Mouse (Mus musculus): ENCODE results near the gene Psmb6. TPM values are rescaled to one million over a fixed set of nuclear protein-coding genes. Genes with fewer than 3 reads are reported as not detected.

The Psmb6 gene
- 201 and 213 TPM in 2 replicates for polyA plus RNA-seq (2012)

DNA sequence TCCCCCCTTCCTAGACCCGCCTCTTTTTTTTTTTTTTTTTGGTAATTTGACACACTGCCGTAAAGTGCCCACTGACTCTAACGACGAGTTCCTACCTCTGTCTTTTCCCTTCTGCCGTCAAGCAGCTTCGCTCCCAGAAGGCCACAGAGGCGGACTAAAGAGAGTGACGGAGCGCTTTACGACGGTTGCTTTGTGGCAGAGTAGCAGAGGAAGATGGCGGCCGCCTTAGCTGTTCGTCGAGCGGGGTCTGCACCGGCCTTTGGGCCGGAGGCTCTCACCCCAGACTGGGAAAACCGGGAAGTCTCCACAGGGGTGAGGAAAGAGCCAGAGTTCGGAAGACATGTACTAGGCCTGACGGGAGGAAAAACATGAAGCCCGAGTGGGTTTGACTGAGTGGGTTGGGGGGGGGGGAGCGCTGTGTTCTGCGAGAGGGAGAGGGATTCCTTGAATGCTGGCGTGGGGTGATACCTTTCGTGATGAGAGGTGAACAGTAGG is at the start of gene Psmb6:
Psmb6 (plus strand) TSS at position 184 of the 495 bp plus-strand sequence.
- no peak for TF ChIP-seq GATA1 (IDR thresholded peaks at IDR 0.05; ENCODE audit: low read length)

DNA sequence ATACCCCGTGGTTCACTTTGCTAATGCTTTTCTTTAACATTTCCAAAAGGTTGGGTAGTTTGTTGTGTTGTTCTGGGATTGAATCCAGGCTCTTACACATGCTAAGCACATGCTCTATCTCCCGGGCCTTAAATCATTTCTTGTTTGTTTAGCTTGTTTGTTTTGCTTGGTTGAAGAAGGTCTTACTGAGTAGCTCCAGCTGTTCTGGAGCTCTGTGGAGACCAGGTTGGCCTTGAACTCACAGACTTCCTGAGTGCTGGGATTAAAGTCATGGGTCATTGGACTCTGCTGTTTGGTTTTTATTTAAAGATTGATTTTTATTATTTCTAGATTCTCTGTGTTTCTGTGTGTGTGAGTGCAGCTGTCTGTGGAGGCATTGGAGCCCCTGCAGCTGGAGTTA is 39.7 kb upstream of the Psmb6 start:
- TF ChIP-seq GATA1 (IDR thresholded peaks at IDR 0.05; ENCODE audit: low read length), result no peak

DNA sequence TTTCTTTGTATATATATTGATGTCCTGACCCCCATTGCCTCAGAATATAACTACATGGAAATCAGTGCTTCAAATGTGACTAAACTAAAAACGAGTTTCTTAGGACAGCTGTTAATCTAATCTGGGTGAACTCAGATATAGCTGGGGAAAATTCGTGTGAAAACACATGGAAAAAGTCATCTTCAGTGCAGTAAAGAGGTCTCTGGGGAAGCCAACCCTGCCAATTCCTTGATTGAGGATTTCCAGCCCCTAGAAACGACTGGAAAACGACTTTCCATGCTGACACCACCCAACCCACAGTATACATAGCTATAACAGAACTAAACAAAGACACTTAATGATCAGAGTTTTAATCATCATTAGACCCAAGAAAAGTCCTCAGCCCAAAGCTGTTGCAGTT is 37.4 kb upstream of the Psmb6 start:
- no peak for TF ChIP-seq GATA1 (IDR thresholded peaks at IDR 0.05; ENCODE audit: low read length)

DNA sequence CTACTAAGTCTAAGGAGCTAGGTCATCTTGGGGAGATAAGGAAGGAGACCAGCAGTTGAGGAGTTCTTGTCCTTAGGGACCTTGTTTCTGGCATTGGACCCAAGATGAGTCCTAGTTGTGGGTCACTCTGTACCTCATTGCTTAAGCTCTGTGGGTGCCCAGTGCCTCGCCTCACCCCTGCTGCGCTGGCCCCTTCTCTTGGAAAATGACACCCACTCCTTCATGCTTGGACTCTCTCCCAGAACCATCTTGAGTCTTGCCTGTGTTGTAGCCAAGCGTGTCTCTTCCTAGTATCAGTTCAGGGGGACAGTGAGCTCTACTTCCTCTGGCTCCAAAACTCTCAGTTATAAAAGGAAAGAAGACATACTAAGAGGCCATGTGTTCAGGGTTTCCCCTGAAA is 36.0 kb upstream of the Psmb6 start:
- TF ChIP-seq GATA1 (IDR thresholded peaks at IDR 0.05; ENCODE audit: low read length), result no peak

DNA sequence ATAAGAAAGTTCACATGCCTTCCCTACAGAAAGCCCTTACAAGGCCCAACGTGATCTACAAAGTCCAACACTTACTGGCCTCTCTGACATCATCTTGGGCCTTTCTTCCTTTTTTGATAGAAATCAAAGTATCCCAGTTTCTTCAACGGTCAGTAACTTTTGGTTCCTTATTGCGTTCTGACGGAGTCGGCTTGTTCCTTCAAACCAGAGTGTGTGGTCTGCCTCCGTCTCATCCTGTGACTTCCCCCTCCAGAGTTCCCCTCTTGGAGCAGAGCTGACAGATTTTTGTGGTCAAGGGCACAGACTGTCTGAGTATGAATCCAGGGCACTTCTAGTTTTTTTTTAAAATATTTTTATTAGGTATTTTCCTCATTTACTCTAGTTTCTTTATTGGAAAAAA is 35.5 kb upstream of the Psmb6 start:
- TF ChIP-seq GATA1 (IDR thresholded peaks at IDR 0.05; ENCODE audit: low read length), result no peak

DNA sequence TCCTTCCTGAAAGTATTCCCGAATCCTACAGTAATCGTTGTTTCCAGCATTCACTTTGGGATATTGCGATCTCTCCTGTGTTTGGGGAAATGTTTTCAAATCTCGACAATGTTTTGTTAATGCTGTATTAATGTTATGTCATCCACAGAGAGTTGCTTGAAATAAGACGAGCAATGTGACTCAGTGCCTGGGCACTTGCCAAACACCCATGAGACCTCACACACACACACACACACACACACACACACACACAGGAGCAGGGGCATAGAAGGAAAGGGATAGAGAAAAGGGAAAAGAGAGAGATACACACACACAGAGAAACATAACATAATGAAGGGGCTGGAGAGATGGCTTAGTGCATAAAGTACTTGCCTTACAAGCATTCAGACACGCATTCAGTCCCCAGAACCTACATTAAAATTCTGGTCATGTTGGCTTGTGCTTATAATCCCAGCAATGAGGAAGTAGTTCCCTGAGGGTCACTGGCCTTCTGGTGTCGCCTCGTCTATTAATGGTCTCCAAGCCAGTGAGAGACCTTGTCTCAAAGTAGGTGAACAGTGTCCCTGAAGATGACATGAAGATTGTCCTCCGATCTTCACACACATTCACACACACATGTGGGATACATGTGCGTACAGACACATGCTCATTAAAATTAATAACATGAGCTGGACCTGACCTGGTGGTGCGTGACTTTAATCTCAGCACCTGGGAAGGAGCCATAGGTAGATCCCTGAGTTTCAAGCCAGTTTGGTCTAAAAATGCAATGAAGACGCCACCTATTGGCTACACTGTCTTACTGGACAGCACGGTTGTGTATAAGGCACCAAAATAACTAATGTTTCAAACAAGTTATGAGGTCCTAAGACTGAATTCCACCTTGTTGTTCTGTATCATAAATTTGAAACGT is 25.3 kb upstream of the Psmb6 start:
- TF ChIP-seq GATA1 (IDR thresholded peaks at IDR 0.05; ENCODE audit: low read length), result no peak

DNA sequence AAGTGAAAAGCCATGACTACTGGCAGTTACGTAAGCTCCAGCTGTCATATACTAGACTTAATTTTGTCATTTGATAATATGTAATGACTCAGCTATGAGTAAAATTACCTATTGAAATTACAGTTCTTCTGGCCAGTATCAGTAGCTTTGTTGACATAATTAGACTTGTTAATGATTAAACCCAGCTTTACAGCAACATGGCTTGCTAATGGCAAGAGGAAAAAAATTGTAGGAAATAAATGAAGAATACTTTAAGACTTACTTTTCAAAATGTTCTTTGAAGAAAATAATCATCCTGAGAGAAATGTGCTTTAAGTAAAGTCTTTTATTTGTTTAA is 24.7 kb upstream of the Psmb6 start:
- no peak for TF ChIP-seq GATA1 (IDR thresholded peaks at IDR 0.05; ENCODE audit: low read length)

DNA sequence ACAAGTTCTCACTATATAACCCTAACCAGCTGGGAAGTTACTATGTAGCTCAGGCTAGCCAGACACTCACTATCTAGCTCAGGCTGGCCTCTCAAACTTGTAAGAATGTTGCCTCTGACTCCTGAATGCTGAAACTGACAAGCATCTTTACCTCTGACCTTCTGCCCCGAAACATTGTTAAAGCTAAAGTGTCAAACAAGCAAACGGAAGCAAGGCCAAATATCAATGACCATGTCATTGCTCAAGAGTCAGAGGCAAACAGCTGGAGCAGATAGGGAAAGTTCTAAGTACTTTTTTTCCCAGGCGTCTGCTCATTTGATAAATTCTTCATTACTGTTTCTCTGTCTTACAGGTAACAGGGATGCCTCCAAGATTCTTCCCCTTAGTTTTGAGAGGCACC is 23.1 kb upstream of the Psmb6 start:
- TF ChIP-seq GATA1 (IDR thresholded peaks at IDR 0.05; ENCODE audit: low read length), result no peak

DNA sequence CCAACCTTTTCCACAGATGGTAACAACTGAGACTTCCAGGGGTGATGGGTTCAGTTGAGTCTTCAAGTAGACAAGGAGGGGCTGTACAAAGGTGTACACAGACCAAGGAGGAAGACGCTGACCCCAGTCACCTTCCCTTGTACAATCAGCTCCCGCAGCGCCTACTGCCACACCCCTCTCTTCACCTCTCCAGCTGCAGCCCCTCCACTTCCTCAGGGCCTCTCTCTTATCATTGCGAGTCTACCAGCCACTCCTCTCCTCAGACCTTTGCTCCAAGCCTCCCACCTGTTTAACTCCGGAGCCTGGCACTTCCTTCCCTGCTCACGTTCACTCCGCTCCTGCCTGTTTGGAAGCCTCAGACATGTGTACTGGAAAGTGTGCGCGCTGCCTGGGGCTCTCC is 20.2 kb upstream of the Psmb6 start, which contains the start of gene Tm4sf5:
Tm4sf5 (plus strand) TSS at position 275 of the 400 bp plus-strand sequence.
- no peak for TF ChIP-seq GATA1 (IDR thresholded peaks at IDR 0.05; ENCODE audit: low read length)

DNA sequence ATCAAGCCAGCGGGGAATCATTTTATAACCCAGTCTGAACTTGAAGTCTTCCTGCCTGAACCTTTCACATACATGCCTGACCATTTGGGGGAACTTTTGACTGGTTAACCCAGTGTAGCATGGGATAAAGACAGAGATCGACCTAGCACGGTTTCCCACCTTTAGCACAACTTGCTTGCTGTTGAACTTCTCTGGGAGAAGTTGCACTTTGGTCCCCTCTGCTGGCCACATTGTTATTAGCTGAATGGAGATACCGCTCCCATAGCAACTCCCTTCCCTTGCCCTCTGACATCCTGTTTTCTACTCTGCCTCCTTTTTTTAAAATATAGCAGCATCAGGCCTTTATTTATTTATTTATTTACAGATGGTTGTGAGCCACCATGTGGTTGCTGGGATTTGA is 18.8 kb upstream of the Psmb6 start:
- TF ChIP-seq GATA1 (IDR thresholded peaks at IDR 0.05; ENCODE audit: low read length), result no peak

DNA sequence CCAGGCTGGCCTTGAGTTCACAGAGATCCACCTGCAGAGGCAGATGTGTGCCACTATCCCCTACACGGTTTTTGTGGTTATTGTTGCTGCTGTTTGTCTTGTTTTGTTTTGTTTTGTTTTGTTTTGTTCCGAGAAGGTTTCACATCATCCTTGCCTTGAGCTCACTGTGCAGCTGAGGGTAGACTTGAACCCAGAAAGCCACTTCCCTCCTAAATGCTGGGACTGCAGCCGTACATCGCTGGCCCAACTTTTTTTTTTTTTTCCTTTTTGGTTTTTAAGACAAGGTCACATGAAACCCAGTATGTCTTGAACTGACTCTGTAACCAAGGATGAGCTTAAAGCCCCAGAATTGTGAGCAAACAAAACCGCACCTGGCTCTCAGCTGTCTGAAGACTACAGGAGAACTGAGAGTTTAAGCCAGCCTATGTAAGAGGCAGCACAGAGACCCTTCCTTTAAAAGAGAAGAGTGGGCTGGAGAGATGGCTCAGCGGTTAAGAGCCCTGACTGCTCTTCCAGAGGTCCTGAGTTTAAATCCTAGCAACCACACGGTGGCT is 18.1 kb upstream of the Psmb6 start:
- no peak for TF ChIP-seq GATA1 (IDR thresholded peaks at IDR 0.05; ENCODE audit: low read length)

DNA sequence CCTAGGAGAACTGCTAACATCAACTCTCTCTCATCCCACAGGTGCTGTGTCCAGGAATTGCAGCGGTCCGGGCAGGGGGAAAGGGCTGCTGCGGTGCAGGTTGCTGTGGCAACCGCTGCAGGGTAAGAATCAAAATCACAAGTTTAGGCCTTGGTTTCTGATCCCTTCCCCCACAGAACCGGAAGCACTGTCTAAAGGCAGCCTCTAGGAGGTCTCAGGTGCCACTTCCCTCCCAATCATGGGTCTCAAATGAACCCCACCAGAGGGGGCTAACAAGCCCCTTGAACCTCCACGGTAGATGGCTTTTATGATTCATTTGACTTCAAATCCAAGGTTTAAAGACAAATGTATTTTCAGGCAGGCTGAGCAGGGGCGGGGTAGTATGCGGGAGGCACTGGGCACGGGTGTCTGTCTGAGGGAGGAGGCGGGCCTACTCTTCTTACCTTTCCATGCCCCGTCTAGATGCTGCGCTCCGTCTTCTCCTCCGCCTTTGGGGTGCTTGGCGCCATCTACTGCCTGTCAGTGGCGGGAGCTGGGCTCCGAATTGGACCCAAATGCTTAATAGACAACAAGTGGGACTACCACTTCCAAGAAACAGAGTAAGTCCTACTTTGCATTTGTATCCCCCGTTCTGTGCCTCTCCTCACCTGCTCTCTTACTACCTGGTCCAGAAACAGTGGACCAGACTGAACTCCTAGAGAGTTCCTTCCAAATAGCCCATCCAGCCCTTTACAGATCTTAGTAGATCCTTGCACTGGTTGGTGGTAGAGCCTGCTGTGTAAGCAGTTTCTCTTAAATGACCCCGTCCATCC is 15.2 kb upstream of the Psmb6 start:
- TF ChIP-seq GATA1 (IDR thresholded peaks at IDR 0.05; ENCODE audit: low read length), result no peak

DNA sequence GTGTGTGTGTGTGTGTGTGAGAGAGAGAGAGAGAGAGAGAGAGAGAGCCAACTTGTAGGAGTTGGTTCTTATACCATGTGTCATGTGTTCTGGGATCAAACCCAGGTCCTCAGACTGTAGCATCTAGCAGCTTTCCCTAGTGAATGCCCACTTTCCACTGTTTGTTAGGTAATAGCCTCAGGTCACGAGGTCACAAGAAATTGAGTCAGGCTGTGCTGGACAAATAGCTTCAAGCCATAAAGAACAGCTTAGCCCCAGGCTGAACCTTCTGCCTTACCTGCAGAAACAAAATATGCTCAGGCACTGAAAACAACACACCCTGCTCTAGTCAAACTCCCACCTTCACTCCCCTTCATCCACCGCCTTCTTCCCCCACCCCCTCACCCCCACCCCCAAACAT is 13.9 kb upstream of the Psmb6 start:
- TF ChIP-seq GATA1 (IDR thresholded peaks at IDR 0.05; ENCODE audit: low read length), result no peak

DNA sequence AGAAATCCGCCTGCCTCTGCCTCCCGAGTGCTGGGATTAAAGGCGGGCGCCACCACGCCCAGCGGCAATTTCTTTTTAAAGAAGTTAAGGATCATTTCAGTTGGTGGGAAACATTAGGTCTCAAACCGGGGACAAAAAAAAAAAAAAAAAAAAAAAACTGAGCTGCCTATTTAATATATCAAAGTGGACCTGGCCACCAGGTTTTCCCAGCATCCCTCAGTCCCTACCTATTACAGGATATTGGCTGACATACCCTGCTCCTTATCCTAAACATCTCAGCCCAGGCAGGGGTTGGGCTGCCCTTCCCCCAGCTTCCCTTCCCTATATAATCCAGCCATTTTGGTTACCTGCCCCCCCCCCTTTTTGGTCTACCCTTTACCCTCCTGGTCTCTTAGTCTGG is 13.3 kb upstream of the Psmb6 start:
- no peak for TF ChIP-seq GATA1 (IDR thresholded peaks at IDR 0.05; ENCODE audit: low read length)

DNA sequence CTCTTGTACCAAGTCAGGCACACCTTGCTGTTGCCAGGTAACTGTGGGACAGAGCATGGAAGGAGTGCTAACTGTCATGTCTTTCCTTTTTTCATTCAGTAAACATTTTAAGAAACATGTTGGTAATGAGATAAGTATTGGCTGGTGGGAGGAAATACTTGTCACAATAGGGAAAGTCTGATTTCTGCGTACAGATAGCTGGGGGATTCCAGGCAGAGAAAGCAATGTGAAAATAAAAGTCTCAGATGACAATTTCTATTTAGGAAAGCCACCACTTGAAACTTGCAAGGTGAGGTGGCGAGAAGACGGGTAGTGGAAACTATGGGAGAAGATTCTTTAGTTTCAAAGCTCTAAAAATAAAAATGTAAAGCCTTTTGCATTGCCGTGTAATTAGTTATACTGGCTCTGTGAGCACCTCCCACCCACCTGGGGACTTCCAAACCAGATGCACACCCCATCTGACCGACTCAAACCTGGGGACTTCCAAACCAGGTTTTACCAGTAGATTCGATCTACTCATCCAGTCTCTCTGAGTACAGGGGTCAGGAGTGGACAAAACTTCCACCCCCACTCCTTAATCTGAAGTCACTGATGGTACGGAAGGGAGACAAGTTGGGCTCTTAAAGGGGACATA is 12.3 kb upstream of the Psmb6 start:
- no peak for TF ChIP-seq GATA1 (IDR thresholded peaks at IDR 0.05; ENCODE audit: low read length)

DNA sequence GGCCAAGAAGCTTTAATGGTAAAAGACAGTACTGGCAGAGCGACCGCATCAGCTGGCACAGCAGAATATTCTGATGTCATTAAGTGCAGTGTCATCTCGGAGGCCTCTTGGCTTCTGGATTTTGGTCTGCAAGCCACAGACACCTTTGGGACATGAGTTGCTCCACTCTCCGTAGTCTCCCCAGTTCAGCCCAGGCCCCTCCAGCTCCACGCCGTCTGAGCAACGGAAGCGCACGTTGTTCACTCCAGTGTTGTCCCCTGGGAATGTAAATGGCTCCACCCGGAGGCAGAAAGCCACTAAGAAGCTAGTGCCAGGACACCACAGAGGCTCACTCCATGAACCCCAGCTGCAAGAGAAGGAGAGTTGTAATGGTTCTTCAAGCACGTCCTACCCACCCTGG is 11.6 kb upstream of the Psmb6 start:
- no peak for TF ChIP-seq GATA1 (IDR thresholded peaks at IDR 0.05; ENCODE audit: low read length)
